Comparison of ENCODE assay signal across 8 mouse cellular contexts in genomic region chr15:79690426-79691022, GRCm38 (mm10). TPM values are rescaled to one million over a fixed set of nuclear protein-coding genes. Genes with fewer than 3 reads are reported as not detected.
DNase-seq lines count a peak whose midpoint lies in the region; ATAC-seq lines count a peak whose summit lies in the region.

Gene Gtpbp1 (plus strand): TSS chr15:79690845.

- no peaks in the 10 kb centered on the region for H3K36me3 ChIP-seq in hindbrain, embryonic 16.5 days (ENCODE audit: control insufficient read depth, insufficient read depth, low read length)
- no peaks in the 10 kb centered on the region for H3K36me3 ChIP-seq in macrophage (ENCODE audit: inconsistent target)

- WGBS in hindbrain, embryonic 16.5 days = under 1% methylated on average over 45 of the region's 45 CpGs
- WGBS in macrophage (ENCODE audit: missing documents) = under 1% methylated on average over 44 of the region's 45 CpGs

- peak within 1 kb of the TSS; percentile 90 for H3K9ac ChIP-seq in hindbrain, embryonic 16.5 days (ENCODE audit: low read depth, low read length)

- H3K27ac ChIP-seq in hindbrain, embryonic 16.5 days (ENCODE audit: low read depth, low read length) = peak within 1 kb of the TSS; percentile 91
- no peak within 1 kb of the TSS for H3K27ac ChIP-seq in macrophage

- peaks cover 33% of the 10 kb centered on the region for H3K4me1 ChIP-seq in hindbrain, embryonic 16.5 days (ENCODE audit: control insufficient read depth, insufficient read depth, low read depth, low read length)

- peak within 1 kb of the TSS; percentile 94 for H3K4me3 ChIP-seq in hindbrain, embryonic 16.5 days (ENCODE audit: low read length)
- H3K4me3 ChIP-seq in macrophage (ENCODE audit: inconsistent target) = peak within 1 kb of the TSS; percentile 60

- peaks cover 61% of the 10 kb centered on the region for H3K79me2 ChIP-seq in macrophage (ENCODE audit: inconsistent target)

- H3K4me2 ChIP-seq in hindbrain, embryonic 16.5 days (ENCODE audit: low read length) = peak within 1 kb of the TSS; percentile 82

- no peaks in the 10 kb centered on the region for H3K27me3 ChIP-seq in hindbrain, embryonic 16.5 days (replicated peaks; ENCODE audit: control insufficient read depth, insufficient read depth, low read length)

- no peaks in the 10 kb centered on the region for H3K9me3 ChIP-seq in hindbrain, embryonic 16.5 days (ENCODE audit: control insufficient read depth, low read length)

- peak; percentile 97 for DNase-seq in WW6 (ENCODE audit: low read depth, low spot score)
- peak; percentile 77 to 94 for DNase-seq in cerebellum, postnatal 4 days (ENCODE audit: low spot score in 2 of 2)
- DNase-seq in gastrocnemius, adult 18-20 months (ENCODE audit: low spot score) = peak; percentile 100
- peak; percentile 94 to 97 for DNase-seq in left cerebral cortex, adult 18-20 months (ENCODE audit: low spot score in 2 of 2)
- DNase-seq in right cerebral cortex, adult 18-20 months = peak; percentile 99
- peak; percentile 80 for DNase-seq in urinary bladder, postnatal 10 days (ENCODE audit: low spot score)

- ATAC-seq in hindbrain, embryonic 16.5 days = peak; percentile 98

RNA-seq across cellular contexts. Expression of gene Gtpbp1, which starts in this region (rescaled TPM):
- total RNA-seq in gastrocnemius, adult 18-20 months (2021) = 10 to 100 TPM; 25.2 to 28.1 TPM
- 46.0 and 51.5 TPM in 2 replicates for polyA plus RNA-seq in hindbrain, embryonic 16.5 days (2015; fragmentation: Nextera tagmentation; extraction: Ambion mirVana)
- 10 to 100 TPM; 52.7 to 53.4 TPM for total RNA-seq in left cerebral cortex, adult 18-20 months (2021)
- total RNA-seq in macrophage (2018; cell fraction: chromatin; rRNA removed) = 10 to 100 TPM in 24 of 26 experiments, 1 to 10 TPM in 2; 8.8 to 74.7 (median 34.9) TPM
- 10 to 100 TPM; 13.8 to 28.6 (median 20.0) TPM for total RNA-seq in macrophage (2018; cell fraction: cytosol; rRNA removed)
- 10 to 100 TPM; 11.7 to 42.6 (median 29.4) TPM for total RNA-seq in macrophage (2018; cell fraction: nucleus; rRNA removed)
- polyA plus RNA-seq in macrophage (2018) = 18.0 to 29.2 TPM (median 22.4 TPM) in 3 replicates
